Mouse (Mus musculus) liver, adult 2 months (tissue): ENCODE measurements around the gene Oxa1l. TPM values are rescaled to one million over a fixed set of nuclear protein-coding genes. Genes with fewer than 3 reads are reported as not detected.
"Not testable (repeated sequence)": the region's sequence is repeated elsewhere in the genome, so short reads cannot be mapped to it uniquely, and the experiment has no call there.

Experiments used
- DNase-seq: peaks from one replicate; pipeline ENCODE4 v3.0.0-alpha.2; 2011; ENCODE audit warnings: low read depth, low spot score; ENCODE audit errors: extremely low read depth
- H3K27ac ChIP-seq: fragments of 200-500 bp; replicated peaks from 2 replicates; pipeline ENCODE4 v1.5.1; 2012; ENCODE audit warnings: low read depth, mild to moderate bottlenecking, control low read depth, inconsistent platforms, low read length; ENCODE audit not compliant: insufficient read depth
- H3K27me3 ChIP-seq: fragments of 200-500 bp; 2 replicates; pipeline ENCODE4 v1.6.1; 2012; ENCODE audit warnings: mild to moderate bottlenecking, moderate library complexity, low read length, inconsistent platforms; ENCODE audit not compliant: control insufficient read depth, insufficient read depth
- H3K36me3 ChIP-seq: fragments of 200-500 bp; 2 replicates; pipeline ENCODE4 v1.6.1; 2012; ENCODE audit warnings: low read length, inconsistent platforms; ENCODE audit not compliant: control insufficient read depth, insufficient read depth
- H3K4me1 ChIP-seq: fragments of 200-500 bp; 2 replicates; pipeline ENCODE4 v1.6.1; 2011; ENCODE audit warnings: low read length; ENCODE audit not compliant: control insufficient read depth, insufficient read depth
- H3K4me3 ChIP-seq: fragments of 200-500 bp; 2 replicates; pipeline ENCODE4 v1.5.1; 2011; ENCODE audit warnings: low read depth, mild to moderate bottlenecking, control low read depth, low read length, moderate library complexity; ENCODE audit not compliant: insufficient read depth
- H3K79me2 ChIP-seq: fragments of 200-500 bp; 2 replicates; pipeline ENCODE4 v1.6.1; 2012; ENCODE audit warnings: inconsistent platforms, mild to moderate bottlenecking, low read length, moderate library complexity; ENCODE audit not compliant: control insufficient read depth, insufficient read depth
- H3K9ac ChIP-seq: fragments of 200-500 bp; 2 replicates; pipeline ENCODE4 v1.6.1; 2012; ENCODE audit warnings: low read depth, mild to moderate bottlenecking, control low read depth, inconsistent platforms, low read length
- CTCF ChIP-seq: fragments of 200-500 bp; IDR thresholded peaks from 2 replicates; pipeline ENCODE4 v1.5.1; 2011; ENCODE audit warnings: low read depth, low read length, control low read depth
- POLR2A ChIP-seq: fragments of 200-500 bp; IDR thresholded peaks from 2 replicates; pipeline ENCODE4 v1.6.1; 2011; ENCODE audit warnings: low read length, control low read depth; ENCODE audit not compliant: insufficient read depth; ENCODE audit errors: extremely low read depth
- WGBS: fragments of 180-500 bp; shearing (Covaris S2); methylation state at CpG from one replicate; pipeline ENCODE4 v1.1.7; 2018; 5-methylcytosine and 5-hydroxymethylcytosine counted together
- polyA plus RNA-seq: library from polyadenylated mRNA; depleted of rRNA; stranded (reverse); fragments of >200 nt; gene quantifications from 2 replicates; pipeline ENCODE4 v1.2.3, GENCODE M21; 2012
- total RNA-seq: library from RNA; depleted of rRNA; stranded (reverse); fragments of >200 nt; gene quantifications from 2 replicates; pipeline ENCODE4 v1.2.3, GENCODE M21; 2014

The Oxa1l gene
- total and polyA plus RNA-seq, 2 experiments, result 16.4 to 116 TPM

DNA sequence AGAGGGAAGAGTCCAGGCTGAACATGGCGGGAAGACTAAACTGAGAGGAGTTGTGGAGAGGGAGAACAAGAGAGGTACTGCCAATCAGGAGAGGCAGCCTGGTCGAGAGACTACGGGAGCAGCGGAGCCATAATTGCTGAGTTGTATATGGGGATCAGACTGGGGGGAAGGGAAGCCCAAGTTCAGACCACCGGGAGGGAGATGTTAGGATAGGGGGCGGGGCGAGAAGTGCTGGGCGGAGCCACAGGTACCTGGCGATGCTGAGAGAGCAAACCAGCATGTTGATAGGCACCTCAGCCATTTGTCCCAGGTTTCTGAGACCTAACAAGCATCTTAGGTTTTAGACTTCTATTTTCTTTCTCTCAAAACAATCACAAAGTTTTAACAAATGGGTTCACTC is 31.4 kb upstream of the Oxa1l start:
- Histone ChIP-seq H3K4me1 (no peaks in the 10 kb centered on the region), H3K4me3 (no peak overlapping the region), H3K27ac (no peak overlapping the region), H3K27me3 (no peaks in the 10 kb centered on the region), H3K36me3 (no peaks in the 10 kb centered on the region), H3K79me2 (no peaks in the 10 kb centered on the region), H3K9ac (no peak overlapping the region)
- TF ChIP-seq CTCF (no peak), POLR2A (no peak)
- WGBS, result 42% methylated on average over 9 of the region's 9 CpGs
- DNase-seq, result no peak

DNA sequence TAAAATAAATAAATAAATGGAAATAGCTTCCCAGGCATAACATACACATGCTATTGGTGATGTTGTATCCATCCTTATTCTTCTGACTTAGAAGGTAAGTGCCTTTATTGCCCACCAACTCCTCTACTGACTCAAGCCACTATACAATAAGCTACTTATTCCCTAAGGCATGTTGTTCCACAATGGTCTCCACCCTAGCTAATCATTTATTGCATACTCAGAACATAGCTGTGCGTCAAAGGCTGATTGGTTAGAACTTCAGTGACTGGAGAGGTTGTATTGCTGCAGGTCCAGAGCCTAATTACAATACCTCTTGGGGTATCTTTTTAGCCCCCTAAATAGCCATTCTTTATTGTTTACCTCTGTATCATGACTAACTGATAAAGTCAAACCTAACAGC is 29.5 kb upstream of the Oxa1l start:
- no peak overlapping the region for H3K4me3 ChIP-seq
- TF ChIP-seq CTCF (no peak), POLR2A (no peak)
- H3K27ac ChIP-seq, result no peak overlapping the region
- no peaks in the 10 kb centered on the region for H3K4me1 ChIP-seq
- 90% methylated on average over 1 of the region's 1 CpGs for WGBS
- H3K79me2 ChIP-seq, result no peaks in the 10 kb centered on the region
- H3K9ac ChIP-seq, result no peak overlapping the region
- no peaks in the 10 kb centered on the region for H3K36me3 ChIP-seq
- no peak for DNase-seq
- H3K27me3 ChIP-seq, result no peaks in the 10 kb centered on the region

DNA sequence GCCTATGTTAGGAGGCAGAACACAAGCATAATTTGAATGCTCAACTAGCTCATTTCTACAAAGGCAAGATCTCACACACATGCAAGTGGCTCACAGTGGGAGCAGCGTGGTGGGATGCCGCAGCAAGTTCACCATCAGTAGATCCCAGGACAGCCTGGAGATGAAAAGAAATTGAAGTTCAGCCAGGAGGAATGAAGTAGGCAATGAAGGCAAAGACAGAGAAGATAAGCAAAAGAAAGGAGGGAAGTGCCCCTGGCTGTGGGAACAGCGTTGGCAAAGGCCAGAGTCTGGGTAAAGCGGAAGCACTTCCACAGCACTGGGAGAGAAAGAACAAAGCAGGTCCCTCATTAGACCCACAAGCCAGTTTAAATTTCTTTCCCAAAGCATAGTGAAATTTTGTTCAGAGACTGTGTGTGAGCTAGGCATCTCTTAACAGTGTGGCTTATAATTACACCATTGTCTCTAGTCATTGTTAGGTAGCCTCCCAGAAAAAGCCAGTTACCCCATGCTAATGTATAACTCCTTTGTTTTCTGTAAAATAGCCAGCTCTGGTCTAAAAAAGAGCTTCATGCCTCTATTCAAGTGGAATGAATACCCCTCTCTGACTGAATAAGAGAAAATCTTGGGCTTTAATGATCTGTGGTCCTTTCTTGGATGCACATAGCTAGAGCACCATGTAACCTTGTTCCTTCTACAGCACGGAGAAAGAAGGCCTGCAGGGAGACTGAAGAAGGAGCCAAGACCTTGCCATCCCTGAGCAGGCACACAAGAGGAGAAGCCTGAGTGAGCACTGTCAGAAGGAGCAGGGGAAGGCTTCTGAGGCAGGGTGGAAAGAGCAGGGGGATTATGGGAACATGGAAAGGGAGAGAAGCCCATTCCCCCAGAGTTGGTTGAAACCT is 28.2 kb upstream of the Oxa1l start:
- no peaks in the 10 kb centered on the region for H3K27me3 ChIP-seq
- TF ChIP-seq CTCF (no peak), POLR2A (no peak)
- no peak overlapping the region for H3K9ac ChIP-seq
- no peak overlapping the region for H3K4me3 ChIP-seq
- whole genome bisulfite sequencing, result 86% methylated on average over 5 of the region's 5 CpGs
- H3K27ac ChIP-seq, result no peak overlapping the region
- H3K79me2 ChIP-seq, result no peaks in the 10 kb centered on the region
- H3K4me1 ChIP-seq, result no peaks in the 10 kb centered on the region
- DNase-seq, result no peak
- H3K36me3 ChIP-seq, result no peaks in the 10 kb centered on the region

DNA sequence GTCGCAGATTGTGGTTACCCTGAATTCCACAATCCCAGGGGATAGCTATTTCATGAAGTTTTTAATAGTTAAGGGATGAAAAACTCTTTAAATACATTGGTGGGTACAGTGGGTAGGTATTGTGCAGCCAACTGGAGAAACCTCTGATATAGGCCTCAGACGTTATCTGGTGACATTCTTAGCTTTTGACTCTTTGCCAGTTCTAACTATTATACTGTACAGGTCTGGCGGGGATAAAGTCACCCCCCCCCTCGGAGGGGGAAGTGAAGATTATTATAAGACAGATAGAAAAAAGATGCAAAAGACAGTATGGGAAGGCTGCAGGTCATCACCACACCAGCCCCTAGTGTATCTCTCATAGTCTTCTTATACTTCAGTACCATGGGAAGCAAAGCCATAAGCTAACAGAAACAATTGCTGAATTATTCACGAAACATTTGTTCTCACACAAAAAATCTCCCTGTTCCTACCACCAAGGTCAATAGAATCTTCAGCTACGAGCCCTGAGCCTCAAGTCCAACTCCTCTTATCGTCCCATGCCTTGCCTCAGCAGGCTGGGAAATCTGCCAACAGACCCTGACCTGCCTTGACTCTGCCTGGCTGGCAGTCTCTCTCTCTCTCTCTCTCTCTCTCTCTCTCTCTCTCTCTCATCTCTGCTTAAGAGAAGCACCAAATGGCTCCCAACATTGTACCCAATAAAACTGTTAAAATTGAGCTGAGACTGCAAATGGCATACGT is 27.0 kb upstream of the Oxa1l start:
- no peaks in the 10 kb centered on the region for H3K79me2 ChIP-seq
- no peak for DNase-seq
- no peaks in the 10 kb centered on the region for H3K27me3 ChIP-seq
- 55% methylated on average over 8 of the region's 8 CpGs for WGBS
- no peak overlapping the region for H3K9ac ChIP-seq
- H3K36me3 ChIP-seq, result no peaks in the 10 kb centered on the region
- no peaks in the 10 kb centered on the region for H3K4me1 ChIP-seq
- H3K4me3 ChIP-seq, result no peak overlapping the region
- TF ChIP-seq CTCF (no peak), POLR2A (no peak)
- H3K27ac ChIP-seq, result no peak overlapping the region

DNA sequence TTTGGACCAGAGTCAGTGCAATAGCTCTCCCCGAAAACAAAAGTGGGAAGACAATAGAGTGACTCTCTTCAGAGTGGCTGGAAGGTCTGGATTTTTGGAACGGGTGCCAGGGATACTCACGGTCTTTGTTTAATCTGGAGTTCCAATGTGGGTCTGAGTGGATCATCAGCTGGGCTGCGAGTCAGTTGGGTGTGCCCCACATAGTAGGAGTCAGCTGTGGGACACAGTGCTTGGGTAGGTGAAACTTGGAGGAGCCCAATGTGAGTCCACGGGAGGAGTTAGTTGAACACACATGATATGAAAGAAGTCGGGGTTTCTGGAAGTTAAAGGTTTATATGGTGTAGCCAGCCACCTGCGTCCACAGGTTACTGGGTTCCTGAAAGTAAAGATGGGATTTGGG is 19.8 kb upstream of the Oxa1l start:
- no peak overlapping the region for H3K27ac ChIP-seq
- H3K36me3 ChIP-seq, result no peaks in the 10 kb centered on the region
- no peaks in the 10 kb centered on the region for H3K4me1 ChIP-seq
- H3K4me3 ChIP-seq, result no peak overlapping the region
- no peaks in the 10 kb centered on the region for H3K79me2 ChIP-seq
- 69% methylated on average over 7 of the region's 7 CpGs for WGBS
- TF ChIP-seq CTCF (no peak), POLR2A (no peak)
- no peak overlapping the region for H3K9ac ChIP-seq
- DNase-seq, result no peak
- no peaks in the 10 kb centered on the region for H3K27me3 ChIP-seq

DNA sequence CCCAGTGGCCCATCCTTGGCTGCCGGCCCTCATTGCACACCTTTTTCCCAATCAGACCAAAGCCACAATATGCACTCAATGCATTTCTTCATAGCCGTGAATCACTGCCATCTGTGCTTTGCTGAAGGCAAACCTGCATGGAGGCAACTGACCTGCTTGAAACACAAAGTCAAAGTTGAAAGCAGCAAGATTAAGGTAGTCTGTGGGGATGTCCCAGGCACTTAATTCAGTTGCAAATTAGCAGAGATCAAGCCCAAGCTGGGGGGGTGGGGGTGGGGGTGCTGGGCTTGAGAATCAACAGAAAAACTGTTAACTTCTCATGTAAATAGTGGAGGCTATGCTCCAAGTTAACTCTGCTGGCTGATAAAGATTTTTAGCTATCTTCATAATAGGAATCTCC is 18.8 kb upstream of the Oxa1l start:
- DNase-seq, H3K27ac ChIP-seq, H3K4me1 ChIP-seq, H3K27me3 ChIP-seq, H3K9ac ChIP-seq, H3K4me3 ChIP-seq, H3K79me2 ChIP-seq, H3K36me3 ChIP-seq: not testable (repeated sequence)
- 63% methylated on average over 2 of the region's 2 CpGs for WGBS

DNA sequence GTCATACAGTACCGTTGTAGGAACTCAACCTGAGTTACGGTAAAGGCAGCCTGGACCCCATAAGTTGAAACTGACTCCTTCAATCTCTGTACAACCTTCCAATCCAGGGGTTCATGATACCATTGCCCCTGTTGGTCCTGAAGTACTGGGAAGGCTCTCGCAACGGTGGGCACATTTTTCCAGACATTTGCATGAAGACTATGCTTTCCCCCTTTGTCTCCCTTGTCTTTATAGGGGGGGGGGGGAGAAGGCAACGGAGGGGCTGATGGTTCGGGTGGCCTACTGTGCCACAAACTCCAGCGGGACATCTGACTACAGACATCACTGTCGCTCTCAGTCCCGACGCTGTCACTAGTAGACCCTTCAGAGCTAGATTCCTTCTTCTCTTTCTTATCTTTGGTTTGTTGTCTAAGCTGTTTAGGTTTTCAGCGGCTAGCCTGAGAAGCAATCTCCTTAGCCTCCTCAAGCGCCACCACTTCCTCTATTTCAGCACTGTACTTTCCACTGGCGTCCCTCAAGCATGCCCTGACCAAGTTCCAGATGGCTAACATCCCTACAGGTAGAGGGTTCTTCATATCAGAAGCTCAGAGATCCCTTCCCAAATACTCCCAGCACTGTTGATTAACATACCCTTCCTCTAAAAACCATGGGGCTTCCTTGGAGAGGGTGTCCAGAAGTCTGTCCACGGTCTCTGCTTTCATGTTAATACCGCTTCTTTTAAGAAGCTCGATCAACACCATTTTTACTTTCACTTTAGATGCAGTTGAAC is 9.7 kb upstream of the Oxa1l start:
- H3K79me2 ChIP-seq, H3K27me3 ChIP-seq, H3K36me3 ChIP-seq, H3K27ac ChIP-seq, H3K4me1 ChIP-seq, H3K4me3 ChIP-seq, DNase-seq, H3K9ac ChIP-seq: not testable (repeated sequence)
- WGBS, result 86% methylated on average over 16 of the region's 16 CpGs
